Mouse (Mus musculus) lung, postnatal 0 days (tissue): ENCODE results near the gene Ubc.

ENCODE experiments used
- CTCF ChIP-seq: IDR thresholded peaks from 2 replicates; pipeline ENCODE4 v1.5.1; 2016; ENCODE audit warnings: antibody characterized with exemption, mild to moderate bottlenecking
- EP300 ChIP-seq: IDR thresholded peaks from 2 replicates; pipeline ENCODE4 v1.6.1; 2016; ENCODE audit warnings: antibody characterized with exemption, mild to moderate bottlenecking, control low read depth

GRCm38 (mm10) chr5:125407910-125408575, 18.0 kb upstream of the Ubc start:
- TF ChIP-seq CTCF (no peak), EP300 (no peak)
